Mouse (Mus musculus) G1E (cell line): ENCODE data around the gene Olfr108. TPM values are rescaled to one million over a fixed set of nuclear protein-coding genes. Genes with fewer than 3 reads are reported as not detected.

Source experiments
- ATAC-seq: 2 replicates; pipeline ENCODE4 v1.8.0; 2016; ENCODE audit warnings: mild to moderate bottlenecking; ENCODE audit not compliant: insufficient number of reproducible peaks, poor library complexity, low FRiP score, severe bottlenecking; ENCODE audit errors: extremely low read depth
- DNase-seq: peaks from one replicate; pipeline ENCODE4 v3.0.0; 2012; ENCODE audit warnings: low spot score
- H3K27me3 ChIP-seq: 2 replicates; pipeline ENCODE4 v1.6.1; 2012; ENCODE audit warnings: mild to moderate bottlenecking, low read length, inconsistent platforms; ENCODE audit not compliant: insufficient read depth
- H3K36me3 ChIP-seq: replicated peaks from 2 replicates; pipeline ENCODE3; 2012; ENCODE audit warnings: mild to moderate bottlenecking, inconsistent platforms
- H3K4me1 ChIP-seq: 2 replicates; pipeline ENCODE4 v1.6.1; 2012; ENCODE audit warnings: low read depth, low read length, inconsistent platforms, mixed read lengths; ENCODE audit not compliant: insufficient read depth
- H3K4me3 ChIP-seq: 2 replicates; pipeline ENCODE4 v1.5.1; 2012; ENCODE audit warnings: low read depth, mild to moderate bottlenecking, inconsistent platforms, low read length, moderate library complexity, mixed read lengths
- H3K9me3 ChIP-seq: replicated peaks from 2 replicates; pipeline ENCODE4 v1.6.1; 2012; ENCODE audit warnings: inconsistent platforms
- CTCF ChIP-seq: IDR thresholded peaks from 2 replicates; pipeline ENCODE4 v1.5.1; 2012; ENCODE audit warnings: low read depth, low read length, inconsistent platforms, mixed read lengths
- GATA1 ChIP-seq: IDR thresholded peaks from 2 replicates; pipeline ENCODE4 v1.6.1; 2012; ENCODE audit warnings: borderline replicate concordance, low read length, inconsistent platforms, mixed read lengths
- GATA2 ChIP-seq: IDR thresholded peaks from 2 replicates; pipeline ENCODE4 v1.6.1; 2012; ENCODE audit warnings: low read depth, low read length, inconsistent platforms, borderline replicate concordance
- POLR2AphosphoS5 ChIP-seq: IDR thresholded peaks from 2 replicates; pipeline ENCODE4 v1.6.1; 2012; ENCODE audit warnings: low read depth, low read length, inconsistent platforms; ENCODE audit not compliant: insufficient replicate concordance
- TAL1 ChIP-seq: conservative IDR thresholded peaks from 2 replicates; pipeline ENCODE4 v1.6.1; 2012; ENCODE audit warnings: low read depth, low read length, inconsistent platforms, mixed read lengths
- polyA plus RNA-seq: library from polyadenylated mRNA; stranded (reverse); fragments of >175 nt; gene quantifications from 2 replicates; pipeline ENCODE4 v1.2.3, GENCODE M21; 2012
- total RNA-seq, 2 experiments: library from RNA; stranded (forward) in 1 of 2; stranded (reverse) in 1 of 2; fragments of 200-1000 nt in 1 of 2; fragments of >200 nt in 1 of 2; fragmentation: Nextera tagmentation in 1 of 2; gene quantifications; 2 replicates each; pipeline ENCODE4 v1.2.3; 2014 to 2017

Gene Olfr108
- not detected in 2 replicates for total RNA-seq (2014; fragmentation: Nextera tagmentation)
- total RNA-seq (2017), result 0.11 TPM in 1 of 2 replicates, not detected in the other
- not detected in 2 replicates for polyA plus RNA-seq

DNA sequence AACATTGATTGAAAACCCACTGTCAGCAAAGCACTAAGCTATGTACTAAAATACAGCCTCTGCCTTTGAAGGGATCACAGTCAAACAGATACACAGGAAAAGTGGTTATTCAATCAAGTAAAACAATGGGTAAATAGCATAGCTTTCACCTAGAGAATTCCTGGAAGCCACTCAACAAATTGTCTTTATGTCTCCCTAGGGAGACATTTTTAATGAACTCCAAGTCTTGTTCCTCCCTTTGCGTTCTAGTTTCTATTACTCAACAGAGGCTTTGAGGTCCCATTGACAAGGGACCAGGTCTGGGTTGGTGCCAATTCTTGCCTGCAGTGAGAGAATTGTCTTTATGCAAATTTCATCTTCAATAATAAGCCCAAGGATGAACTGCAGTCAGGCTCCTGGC lies at the start of gene Olfr108:
Gene Olfr108 (plus strand): TSS at position 301 of the 400 bp plus-strand sequence.
- TF ChIP-seq TAL1, result no peak
- TF ChIP-seq CTCF, result no peak
- TF ChIP-seq GATA2, result no peak
- no peak for TF ChIP-seq GATA1
- TF ChIP-seq POLR2AphosphoS5, result no peak
- H3K27me3 ChIP-seq, result no peaks in the 10 kb centered on the region
- no peaks in the 10 kb centered on the region for H3K4me1 ChIP-seq
- no peaks in the 10 kb centered on the region for H3K36me3 ChIP-seq
- DNase-seq (no peak), ATAC-seq (no peak)
- no peak within 1 kb of the TSS for H3K4me3 ChIP-seq
- H3K9me3 ChIP-seq, result no peaks in the 10 kb centered on the region

DNA sequence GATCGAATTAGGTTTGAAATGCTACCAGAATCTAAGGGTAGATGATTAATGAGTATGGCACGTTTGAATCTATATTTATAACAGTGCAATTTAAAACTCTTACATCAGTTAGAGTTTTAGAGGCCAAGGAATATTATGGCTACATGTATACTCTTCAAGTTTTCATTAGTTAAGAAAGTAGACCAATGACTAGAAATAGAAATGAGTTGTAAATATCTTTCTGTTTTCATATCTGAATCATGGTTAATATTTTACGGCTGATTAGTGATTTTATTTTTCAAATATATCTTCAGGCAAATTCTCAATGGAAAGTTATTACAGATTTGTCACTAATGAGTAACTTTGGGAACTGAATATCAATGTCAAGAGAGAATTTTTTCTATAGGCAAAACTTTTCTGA lies 46.4 kb upstream of the Olfr108 start, which contains the start of gene Olfr107:
Gene Olfr107 (plus strand): TSS at position 301 of the 400 bp plus-strand sequence.
- TF ChIP-seq GATA2, result no peak
- TF ChIP-seq POLR2AphosphoS5, result no peak
- TF ChIP-seq TAL1, result no peak
- no peak for TF ChIP-seq GATA1
- TF ChIP-seq CTCF, result no peak
- no peak for DNase-seq
- no peak for ATAC-seq
- Histone ChIP-seq H3K27me3 (no peaks in the 10 kb centered on the region), H3K4me1 (no peaks in the 10 kb centered on the region), H3K9me3 (no peaks in the 10 kb centered on the region), H3K4me3 (no peak within 1 kb of the TSS), H3K36me3 (no peaks in the 10 kb centered on the region)

DNA sequence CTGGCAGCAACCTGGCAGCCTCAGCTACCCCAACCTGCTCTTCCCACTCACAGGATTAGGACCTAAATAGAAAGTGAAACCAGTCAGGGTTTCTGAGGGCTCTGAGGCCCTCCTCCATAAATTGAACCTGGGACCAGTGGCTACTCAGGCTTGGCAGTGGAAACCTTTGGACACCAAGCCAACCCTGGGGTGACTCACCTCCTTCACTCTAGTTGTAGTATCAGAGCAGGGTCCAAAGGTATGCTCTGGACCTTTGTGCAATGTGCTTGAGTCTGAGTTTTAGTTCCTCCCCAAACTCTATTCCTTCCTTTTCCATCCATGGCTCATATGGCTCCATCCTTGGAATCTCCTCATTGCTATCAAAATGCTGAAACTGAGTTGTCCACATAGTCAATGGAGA lies 31.9 kb upstream of the Olfr108 start:
- no peaks in the 10 kb centered on the region for H3K36me3 ChIP-seq
- no peaks in the 10 kb centered on the region for H3K4me1 ChIP-seq
- H3K9me3 ChIP-seq, result peaks cover 19% of the 10 kb centered on the region
- no peak for TF ChIP-seq POLR2AphosphoS5
- no peak for TF ChIP-seq CTCF
- no peak for TF ChIP-seq TAL1
- no peak for TF ChIP-seq GATA2
- no peak for TF ChIP-seq GATA1
- no peaks in the 10 kb centered on the region for H3K27me3 ChIP-seq
- H3K4me3 ChIP-seq, result no peak overlapping the region
- no peak for ATAC-seq
- no peak for DNase-seq

DNA sequence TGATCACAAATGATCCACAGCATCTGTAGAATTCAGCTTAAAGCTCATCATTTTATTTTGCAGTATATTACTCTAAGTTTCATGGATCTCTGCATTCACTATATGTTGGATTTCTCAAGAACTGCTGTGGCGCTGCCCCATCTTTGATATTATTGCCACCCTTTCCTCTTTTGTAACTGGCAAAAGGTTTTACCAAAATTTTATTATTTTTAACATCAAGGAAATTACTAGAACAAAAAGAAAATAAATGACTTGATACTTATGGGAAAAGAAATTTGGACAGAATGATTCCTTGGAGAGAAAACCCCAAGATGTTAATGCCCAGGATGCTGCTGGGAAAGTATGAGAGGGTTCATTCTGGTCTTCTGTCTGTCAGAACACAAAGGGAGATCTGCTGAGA lies 13.3 kb downstream of the Olfr108 start, which contains the start of gene Olfr109:
Gene Olfr109 (plus strand): TSS at position 301 of the 400 bp plus-strand sequence.
- DNase-seq (no peak), ATAC-seq (no peak)
- TF ChIP-seq POLR2AphosphoS5, result no peak
- TF ChIP-seq GATA1, result no peak
- TF ChIP-seq TAL1, result no peak
- no peak for TF ChIP-seq CTCF
- TF ChIP-seq GATA2, result no peak

DNA sequence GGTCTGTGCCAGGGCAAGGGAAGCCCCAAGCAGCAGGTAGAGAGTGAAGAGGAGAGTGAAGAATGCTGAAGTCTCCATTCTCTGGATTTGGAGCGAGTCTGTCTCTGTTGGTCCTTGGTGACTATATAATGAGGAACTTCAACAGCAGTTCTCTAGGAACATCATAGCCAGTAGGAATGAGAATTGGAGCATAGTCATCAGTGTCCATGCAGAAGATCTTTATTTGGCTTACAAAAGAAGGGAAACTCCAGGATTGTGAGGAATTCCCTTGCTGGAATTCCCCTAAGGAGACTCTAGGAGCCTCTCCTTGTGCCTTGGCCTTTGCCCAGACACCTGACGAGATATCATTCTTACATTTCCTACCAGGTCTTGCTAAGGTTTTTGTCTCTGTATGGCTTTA lies 38.2 kb downstream of the Olfr108 start, which contains the start of gene H2-M2:
Gene H2-M2 (minus strand): TSS at position 101 of the 400 bp plus-strand sequence.
- Histone ChIP-seq H3K27me3 (no peaks in the 10 kb centered on the region), H3K4me1 (no peaks in the 10 kb centered on the region), H3K4me3 (no peak within 1 kb of the TSS), H3K36me3 (no peaks in the 10 kb centered on the region), H3K9me3 (peaks cover 18% of the 10 kb centered on the region)
- no peak for DNase-seq
- no peak for ATAC-seq
- TF ChIP-seq GATA2 (no peak), CTCF (no peak), GATA1 (no peak), POLR2AphosphoS5 (no peak), TAL1 (no peak)

More for the DNA sequence above, 13.3 kb downstream of the Olfr108 start, which contains the start of gene Olfr109:
- Histone ChIP-seq H3K27me3 (no peaks in the 10 kb centered on the region), H3K4me1 (no peaks in the 10 kb centered on the region), H3K9me3 (no peaks in the 10 kb centered on the region), H3K36me3 (no peaks in the 10 kb centered on the region), H3K4me3 (no peak within 1 kb of the TSS)

DNA sequence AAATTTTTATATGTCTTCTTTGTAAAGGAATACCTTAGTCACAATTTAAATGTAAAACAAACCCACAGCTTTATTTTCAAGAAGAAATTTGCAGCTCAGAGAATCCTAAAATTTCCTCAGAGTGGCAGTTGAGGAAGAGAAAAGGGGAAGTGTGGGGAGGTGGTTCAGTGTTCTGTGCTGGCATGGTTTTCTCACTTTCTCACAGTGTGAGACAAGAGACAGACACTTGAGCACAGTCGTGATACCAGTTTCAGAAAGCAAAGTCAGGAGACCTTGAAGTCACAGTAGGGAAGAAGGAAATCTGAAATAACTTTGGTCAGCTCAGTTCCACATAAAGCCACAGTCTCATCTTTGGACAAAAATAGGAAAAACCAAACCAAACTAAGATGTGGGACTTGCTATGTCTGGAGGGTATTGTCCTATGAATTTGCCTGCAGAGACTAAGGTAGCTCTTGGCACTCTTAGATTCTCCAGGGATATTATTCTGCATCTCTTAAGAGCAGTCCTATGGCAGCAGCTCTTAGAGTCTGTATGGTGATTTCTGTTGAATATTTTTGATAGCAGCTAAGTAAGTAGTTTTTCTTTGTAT lies 46.7 kb downstream of the Olfr108 start, which contains the start of gene Olfr110:
Gene Olfr110 (plus strand): TSS at position 539 of the 589 bp plus-strand sequence.
- no peaks in the 10 kb centered on the region for H3K4me1 ChIP-seq
- H3K4me3 ChIP-seq, result no peak within 1 kb of the TSS
- DNase-seq, result no peak
- TF ChIP-seq GATA2 (no peak), GATA1 (no peak), CTCF (no peak), POLR2AphosphoS5 (no peak), TAL1 (no peak)
- H3K27me3 ChIP-seq, result no peaks in the 10 kb centered on the region
- no peak for ATAC-seq
- H3K36me3 ChIP-seq, result no peaks in the 10 kb centered on the region
- H3K9me3 ChIP-seq, result no peaks in the 10 kb centered on the region; the same call in 1 of the 2 replicates

Other genes with a start within 250 kb of the Olfr108 start
Only the 20 nearest of the 25 such genes appear.
- gene Olfr97, start 208.2 kb upstream of the Olfr108 start, total RNA-seq (2014; fragmentation: Nextera tagmentation), result not detected in 2 replicates
- 0.11 and 0.35 TPM in 2 replicates for gene Olfr97, start 208.2 kb upstream of the Olfr108 start, total RNA-seq (2017)
- gene Olfr97, start 208.2 kb upstream of the Olfr108 start, polyA plus RNA-seq, result not detected in 2 replicates
- not detected in 2 replicates for gene Olfr98, start 181.7 kb upstream of the Olfr108 start, total RNA-seq (2014; fragmentation: Nextera tagmentation)
- not detected in 2 replicates for gene Olfr98, start 181.7 kb upstream of the Olfr108 start, total RNA-seq (2017)
- gene Olfr98, start 181.7 kb upstream of the Olfr108 start, polyA plus RNA-seq, result not detected in 2 replicates
- gene H2-M3, start 175.3 kb upstream of the Olfr108 start, total RNA-seq (2014; fragmentation: Nextera tagmentation), result not detected in 2 replicates
- gene H2-M3, start 175.3 kb upstream of the Olfr108 start, total RNA-seq (2017), result not detected in 2 replicates
- not detected in 2 replicates for gene H2-M3, start 175.3 kb upstream of the Olfr108 start, polyA plus RNA-seq
- gene Olfr99, start 162.0 kb upstream of the Olfr108 start, total RNA-seq (2014; fragmentation: Nextera tagmentation), result not detected in 2 replicates
- not detected in 2 replicates for gene Olfr99, start 162.0 kb upstream of the Olfr108 start, total RNA-seq (2017)
- gene Olfr99, start 162.0 kb upstream of the Olfr108 start, polyA plus RNA-seq, result not detected in 2 replicates
- not detected in 2 replicates for gene Olfr101, start 141.2 kb upstream of the Olfr108 start, total RNA-seq (2014; fragmentation: Nextera tagmentation)
- gene Olfr101, start 141.2 kb upstream of the Olfr108 start, total RNA-seq (2017), result 0.05 and 0.12 TPM in 2 replicates
- gene Olfr101, start 141.2 kb upstream of the Olfr108 start, polyA plus RNA-seq, result not detected in 2 replicates
- not detected in 2 replicates for gene Olfr102, start 128.4 kb upstream of the Olfr108 start, total RNA-seq (2014; fragmentation: Nextera tagmentation)
- gene Olfr102, start 128.4 kb upstream of the Olfr108 start, total RNA-seq (2017), result 0.12 TPM in 1 of 2 replicates, not detected in the other
- not detected in 2 replicates for gene Olfr102, start 128.4 kb upstream of the Olfr108 start, polyA plus RNA-seq
- not detected in 2 replicates for gene Olfr103, start 105.8 kb upstream of the Olfr108 start, total RNA-seq (2014; fragmentation: Nextera tagmentation)
- gene Olfr103, start 105.8 kb upstream of the Olfr108 start, total RNA-seq (2017), result 0.05 TPM in 1 of 2 replicates, not detected in the other
- gene Olfr103, start 105.8 kb upstream of the Olfr108 start, polyA plus RNA-seq, result not detected in 2 replicates
- not detected in 2 replicates for gene Olfr104-ps, start 85.9 kb upstream of the Olfr108 start, total RNA-seq (2014; fragmentation: Nextera tagmentation)
- 0.06 and 0.16 TPM in 2 replicates for gene Olfr104-ps, start 85.9 kb upstream of the Olfr108 start, total RNA-seq (2017)
- not detected in 2 replicates for gene Olfr104-ps, start 85.9 kb upstream of the Olfr108 start, polyA plus RNA-seq
- gene Olfr105-ps, start 66.4 kb upstream of the Olfr108 start, total RNA-seq (2014; fragmentation: Nextera tagmentation), result not detected in 2 replicates
- 0.06 and 0.11 TPM in 2 replicates for gene Olfr105-ps, start 66.4 kb upstream of the Olfr108 start, total RNA-seq (2017)
- gene Olfr105-ps, start 66.4 kb upstream of the Olfr108 start, polyA plus RNA-seq, result not detected in 2 replicates
- not detected in 2 replicates for gene Olfr106-ps, start 55.1 kb upstream of the Olfr108 start, total RNA-seq (2014; fragmentation: Nextera tagmentation)
- gene Olfr106-ps, start 55.1 kb upstream of the Olfr108 start, total RNA-seq (2017), result not detected in 2 replicates
- gene Olfr106-ps, start 55.1 kb upstream of the Olfr108 start, polyA plus RNA-seq, result not detected in 2 replicates
- not detected in 2 replicates for gene Olfr107, start 46.3 kb upstream of the Olfr108 start, total RNA-seq (2014; fragmentation: Nextera tagmentation)
- 0.06 and 0.16 TPM in 2 replicates for gene Olfr107, start 46.3 kb upstream of the Olfr108 start, total RNA-seq (2017)
- not detected in 2 replicates for gene Olfr107, start 46.3 kb upstream of the Olfr108 start, polyA plus RNA-seq
- gene Olfr109, start 13.4 kb downstream of the Olfr108 start, total RNA-seq (2014; fragmentation: Nextera tagmentation), result not detected in 2 replicates
- gene Olfr109, start 13.4 kb downstream of the Olfr108 start, total RNA-seq (2017), result 0.05 and 0.06 TPM in 2 replicates
- not detected in 2 replicates for gene Olfr109, start 13.4 kb downstream of the Olfr108 start, polyA plus RNA-seq
- not detected in 2 replicates for gene H2-M2, start 38.1 kb downstream of the Olfr108 start, total RNA-seq (2014; fragmentation: Nextera tagmentation)
- gene H2-M2, start 38.1 kb downstream of the Olfr108 start, total RNA-seq (2017), result not detected in 2 replicates
- gene H2-M2, start 38.1 kb downstream of the Olfr108 start, polyA plus RNA-seq, result not detected in 2 replicates
- gene Olfr110, start 47.0 kb downstream of the Olfr108 start, total RNA-seq (2014; fragmentation: Nextera tagmentation), result not detected in 2 replicates
- not detected in 2 replicates for gene Olfr110, start 47.0 kb downstream of the Olfr108 start, total RNA-seq (2017)
- gene Olfr110, start 47.0 kb downstream of the Olfr108 start, polyA plus RNA-seq, result not detected in 2 replicates
- not detected in 2 replicates for gene Olfr111, start 62.5 kb downstream of the Olfr108 start, total RNA-seq (2014; fragmentation: Nextera tagmentation)
- 0.12 TPM in 1 of 2 replicates, not detected in the other for gene Olfr111, start 62.5 kb downstream of the Olfr108 start, total RNA-seq (2017)
- gene Olfr111, start 62.5 kb downstream of the Olfr108 start, polyA plus RNA-seq, result not detected in 2 replicates
- gene Olfr112, start 124.0 kb downstream of the Olfr108 start, total RNA-seq (2014; fragmentation: Nextera tagmentation), result not detected in 2 replicates
- gene Olfr112, start 124.0 kb downstream of the Olfr108 start, total RNA-seq (2017), result 0.05 and 0.12 TPM in 2 replicates
- not detected in 2 replicates for gene Olfr112, start 124.0 kb downstream of the Olfr108 start, polyA plus RNA-seq
- not detected in 2 replicates for gene Olfr113, start 132.2 kb downstream of the Olfr108 start, total RNA-seq (2014; fragmentation: Nextera tagmentation)
- gene Olfr113, start 132.2 kb downstream of the Olfr108 start, total RNA-seq (2017), result 0.22 TPM in 1 of 2 replicates, not detected in the other
- gene Olfr113, start 132.2 kb downstream of the Olfr108 start, polyA plus RNA-seq, result not detected in 2 replicates
- not detected in 2 replicates for gene Olfr114, start 147.3 kb downstream of the Olfr108 start, total RNA-seq (2014; fragmentation: Nextera tagmentation)
- gene Olfr114, start 147.3 kb downstream of the Olfr108 start, total RNA-seq (2017), result not detected in 2 replicates
- not detected in 2 replicates for gene Olfr114, start 147.3 kb downstream of the Olfr108 start, polyA plus RNA-seq
- gene Olfr115, start 181.6 kb downstream of the Olfr108 start, total RNA-seq (2014; fragmentation: Nextera tagmentation), result not detected in 2 replicates
- 0.44 TPM in 1 of 2 replicates, not detected in the other for gene Olfr115, start 181.6 kb downstream of the Olfr108 start, total RNA-seq (2017)
- gene Olfr115, start 181.6 kb downstream of the Olfr108 start, polyA plus RNA-seq, result not detected in 2 replicates
- not detected in 2 replicates for gene Olfr116, start 181.7 kb downstream of the Olfr108 start, total RNA-seq (2014; fragmentation: Nextera tagmentation)
- gene Olfr116, start 181.7 kb downstream of the Olfr108 start, total RNA-seq (2017), result 0.05 TPM in 1 of 2 replicates, not detected in the other
- gene Olfr116, start 181.7 kb downstream of the Olfr108 start, polyA plus RNA-seq, result not detected in 2 replicates